Mouse (Mus musculus) thymus, postnatal 10 days (tissue): ENCODE data around the gene 2700049A03Rik.

Experiments
- DNase-seq, 2 experiments: peaks; one replicate each; pipeline ENCODE4 v3.0.0; 2021; ENCODE audit warnings: low spot score in 2 of 2

2700049A03Rik gene

DNA sequence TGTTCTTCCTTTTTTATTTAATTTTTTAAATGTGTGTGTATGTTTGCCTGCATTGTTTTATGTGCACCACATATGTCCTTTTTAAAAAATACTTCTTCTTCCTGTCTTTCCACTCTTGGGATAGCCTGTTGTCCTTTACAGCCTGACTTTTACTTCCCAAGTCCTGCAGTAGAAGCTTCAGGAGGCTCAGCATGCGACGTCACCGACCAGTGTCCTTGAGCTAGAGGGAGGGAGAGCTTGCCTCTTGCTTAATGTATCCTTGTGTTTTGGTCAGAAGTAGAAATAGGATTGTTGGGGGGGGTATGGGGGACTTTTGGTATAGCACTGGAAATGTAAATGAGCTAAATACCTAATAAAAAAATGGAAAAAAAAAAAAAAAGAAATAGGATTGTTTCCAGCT is 47.1 kb downstream of the 2700049A03Rik start:
- DNase-seq: no peak

- no peak for DNase-seq
Observed at GRCm38 (mm10) chr12:71184396-71184795, 47.7 kb downstream of the 2700049A03Rik start.

DNA sequence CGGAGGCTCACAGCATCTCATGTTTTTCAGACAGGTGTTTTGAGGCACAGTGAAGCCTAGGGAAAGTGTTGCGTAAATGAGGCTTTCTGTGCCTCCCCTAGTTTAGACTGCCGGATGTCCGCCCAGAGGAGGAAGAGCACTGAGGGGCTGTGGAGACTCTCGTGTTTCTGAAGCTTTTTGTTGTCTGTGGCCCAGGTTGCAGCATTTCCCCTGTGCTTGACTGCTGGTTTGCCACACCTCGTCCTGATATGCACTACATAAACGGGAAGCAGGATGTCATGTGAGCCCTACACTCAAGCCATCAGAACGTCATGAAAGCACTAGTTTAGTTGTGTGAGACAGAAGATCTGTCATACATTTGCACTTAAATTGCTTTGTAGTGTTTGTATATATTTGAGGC is 56.1 kb downstream of the 2700049A03Rik start:
- DNase-seq: no peak

GRCm38 (mm10) chr12:71197671-71198070 is 61.0 kb downstream of the 2700049A03Rik start:
- DNase-seq: peak in 1 of 2 experiments; percentile 26

DNA sequence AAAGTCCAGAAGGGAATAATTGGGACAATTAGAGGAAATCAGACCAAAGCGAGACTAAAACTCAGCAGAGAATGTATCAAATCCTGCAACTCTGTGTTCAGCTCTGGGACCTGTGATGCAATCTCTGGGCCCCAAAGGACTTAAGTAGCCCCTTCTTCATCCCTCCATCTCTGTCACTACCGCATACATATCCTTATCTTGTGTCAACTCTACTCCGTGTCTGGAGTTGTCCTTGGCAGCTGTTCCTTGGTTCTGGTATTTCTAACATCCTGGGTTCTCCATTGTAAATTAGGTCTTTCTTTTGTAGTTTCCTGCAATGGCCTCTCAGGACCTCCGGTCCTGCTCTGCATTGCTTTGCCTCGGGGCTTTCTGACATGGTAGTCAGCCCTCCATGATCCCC is 65.1 kb downstream of the 2700049A03Rik start:
- no peak for DNase-seq

DNA sequence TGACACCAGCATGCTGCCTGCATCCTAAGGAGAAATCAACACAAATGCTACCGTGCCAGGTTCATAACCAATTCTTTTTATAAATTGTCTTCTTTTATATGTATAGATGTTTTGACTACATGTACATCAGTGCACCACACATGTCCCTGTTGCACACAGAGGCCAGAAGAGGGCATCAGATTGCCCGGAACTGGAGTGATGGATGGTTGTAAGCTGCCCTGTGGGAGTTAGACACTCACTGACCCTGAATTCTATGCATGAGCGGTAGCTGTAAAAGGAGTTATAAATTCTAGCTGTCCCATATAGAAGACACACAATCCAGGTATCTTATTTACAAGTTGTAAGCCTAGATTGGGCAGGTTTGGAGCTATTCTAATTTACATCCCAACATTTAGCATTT is 67.7 kb downstream of the 2700049A03Rik start:
- no peak for DNase-seq

DNA sequence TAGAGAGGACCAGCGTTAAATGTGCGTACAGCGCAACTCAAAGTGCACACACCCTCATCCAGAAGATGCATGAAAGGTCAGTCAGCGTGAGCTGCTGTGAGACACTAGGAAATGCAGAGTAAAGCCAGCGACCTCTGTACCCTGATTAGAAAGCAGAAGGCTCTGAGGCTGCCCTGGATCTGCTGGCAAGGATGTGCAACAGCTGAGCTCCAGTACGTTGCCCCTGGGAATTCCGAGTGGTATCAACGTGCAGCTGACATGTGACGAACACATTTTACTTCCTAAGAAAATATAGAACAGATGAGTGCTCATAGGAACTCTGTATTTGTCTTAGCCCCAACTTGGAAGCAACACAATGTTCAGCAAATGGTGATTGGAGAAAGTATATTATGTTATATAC is 80.5 kb downstream of the 2700049A03Rik start:
- DNase-seq: no peak

- no peak for DNase-seq
Observed at GRCm38 (mm10) chr12:71217866-71218522, 81.3 kb downstream of the 2700049A03Rik start.

DNA sequence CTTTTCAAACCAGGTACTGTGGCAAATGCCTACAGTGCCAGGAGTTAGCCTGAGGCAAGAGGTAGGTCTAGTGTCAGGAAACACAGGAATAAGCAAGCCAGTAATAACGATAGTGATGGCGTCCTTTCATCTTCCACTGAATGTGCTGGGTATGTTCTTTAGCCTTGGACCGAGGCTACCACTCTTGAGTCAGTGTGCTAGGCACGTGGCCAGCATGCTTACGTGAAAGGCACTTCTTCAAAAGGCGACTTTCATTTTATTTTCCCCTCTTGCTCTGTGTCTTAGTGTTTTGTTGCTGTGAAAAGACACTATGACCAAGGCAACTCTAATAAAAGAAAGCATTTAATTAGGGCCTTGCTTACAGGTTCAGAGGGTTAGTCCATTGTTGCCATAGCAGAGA is 86.1 kb downstream of the 2700049A03Rik start:
- no peak for DNase-seq

- DNase-seq: no peak
Observed at GRCm38 (mm10) chr12:71227769-71228168, 91.1 kb downstream of the 2700049A03Rik start.

DNA sequence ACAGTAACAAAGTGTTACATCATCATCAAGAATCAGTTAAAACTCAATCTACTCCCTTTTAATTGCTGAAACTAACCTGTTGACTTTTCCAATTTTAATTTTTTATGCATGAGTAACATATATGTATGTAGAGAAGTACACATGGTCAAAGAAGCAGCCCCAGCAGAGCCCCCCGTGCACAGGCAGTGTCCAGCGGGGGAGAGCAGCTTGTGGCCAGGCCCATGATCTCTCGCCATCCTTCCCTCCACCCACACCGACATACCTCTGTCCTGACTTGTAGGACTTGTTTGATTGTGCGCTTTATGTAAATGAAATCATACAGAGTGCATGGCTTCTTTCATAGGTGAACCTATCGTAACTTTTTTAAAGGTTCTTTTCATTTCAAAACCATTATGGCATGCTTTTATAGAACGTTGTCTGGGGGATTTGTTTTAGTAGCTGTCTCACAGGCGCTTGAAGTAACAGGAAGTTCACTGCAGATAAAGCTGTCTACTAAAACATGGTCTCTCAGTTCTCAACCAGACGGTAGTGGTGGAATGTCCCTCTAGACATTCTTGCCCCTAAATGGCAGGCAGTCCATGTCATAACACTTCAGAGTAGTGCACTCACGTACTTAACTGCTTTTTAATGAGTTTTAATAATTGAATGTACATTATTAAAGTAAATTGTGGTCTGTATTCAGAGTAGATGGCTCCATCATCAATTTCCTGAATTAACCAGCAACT is 92.4 kb downstream of the 2700049A03Rik start:
- no peak for DNase-seq

GRCm38 (mm10) chr12:71231561-71231960 is 94.9 kb downstream of the 2700049A03Rik start:
- peak; percentile 20 to 29 for DNase-seq

DNA sequence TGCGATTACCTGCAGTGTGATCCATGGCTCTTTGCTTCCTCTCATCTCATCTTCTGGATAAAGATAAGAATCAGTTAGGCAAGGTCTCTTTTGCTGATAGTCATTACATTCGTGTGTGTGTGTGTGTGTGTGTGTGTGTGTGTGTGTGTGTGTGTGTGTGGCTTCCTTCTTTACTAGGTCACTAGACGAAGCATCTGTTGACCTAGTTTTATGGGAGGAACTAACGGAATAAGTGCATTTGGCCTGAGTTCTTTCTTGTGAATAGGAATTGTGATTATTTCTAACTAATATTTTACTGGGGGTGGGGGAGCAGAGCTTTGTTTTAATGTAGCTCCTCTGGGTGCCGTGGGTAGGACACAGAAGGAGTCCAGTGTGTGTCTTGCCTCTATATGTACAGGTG is 96.8 kb downstream of the 2700049A03Rik start:
- peak in 1 of 2 experiments; percentile 43 for DNase-seq

DNA sequence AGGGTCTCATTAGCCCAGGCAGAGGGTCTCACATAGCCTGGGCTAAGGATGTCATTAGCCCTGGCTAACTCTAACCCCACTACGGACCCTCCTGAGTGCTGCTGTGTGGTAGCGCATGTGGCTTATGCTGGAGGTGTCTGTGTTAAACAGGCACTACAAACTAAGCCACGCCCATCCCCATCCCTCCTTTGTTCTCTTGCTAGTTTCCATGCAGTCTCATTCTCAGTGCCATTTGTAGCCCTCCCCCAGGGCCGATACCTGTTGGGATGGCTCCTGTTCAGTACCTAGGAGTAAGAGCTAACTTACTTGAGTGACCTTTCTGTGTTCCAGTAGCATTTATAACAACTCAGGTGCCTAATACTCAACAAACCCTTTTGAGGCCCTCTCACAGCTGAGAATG is 100.4 kb downstream of the 2700049A03Rik start:
- peak; percentile 54 to 69 for DNase-seq

- peak; percentile 49 to 58 for DNase-seq
Observed at GRCm38 (mm10) chr12:71242791-71243190, 106.1 kb downstream of the 2700049A03Rik start.

DNA sequence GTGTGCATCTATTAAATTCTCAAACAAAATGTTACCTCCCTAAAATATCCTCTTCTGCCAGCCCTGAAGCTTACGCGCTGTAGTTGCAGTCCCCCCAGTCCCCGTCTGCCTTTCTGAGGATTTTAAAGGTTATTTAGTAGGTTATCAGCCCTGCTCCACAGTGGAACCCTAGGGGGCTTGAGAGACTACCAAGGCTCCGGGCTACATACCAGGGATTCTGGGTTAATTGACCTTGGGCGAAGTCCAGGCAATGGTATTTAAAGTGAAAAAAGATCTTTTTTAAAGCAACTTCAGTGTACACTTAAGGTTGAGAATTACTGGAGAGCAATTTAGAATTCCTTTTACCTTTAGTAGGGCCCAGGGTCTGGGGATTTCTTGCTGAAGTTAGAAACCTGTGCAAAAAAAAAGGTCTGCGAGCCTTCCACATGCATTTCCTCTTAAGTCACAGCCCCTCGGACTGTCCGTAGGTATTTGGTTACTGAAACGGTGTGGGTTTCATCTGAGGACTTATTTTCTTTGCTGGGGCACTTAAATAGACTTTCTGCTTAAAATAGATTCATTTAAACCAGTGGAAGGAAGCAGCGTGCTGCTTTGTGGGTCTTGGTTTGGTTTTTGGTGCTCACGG is 108.2 kb downstream of the 2700049A03Rik start:
- no peak for DNase-seq

DNA sequence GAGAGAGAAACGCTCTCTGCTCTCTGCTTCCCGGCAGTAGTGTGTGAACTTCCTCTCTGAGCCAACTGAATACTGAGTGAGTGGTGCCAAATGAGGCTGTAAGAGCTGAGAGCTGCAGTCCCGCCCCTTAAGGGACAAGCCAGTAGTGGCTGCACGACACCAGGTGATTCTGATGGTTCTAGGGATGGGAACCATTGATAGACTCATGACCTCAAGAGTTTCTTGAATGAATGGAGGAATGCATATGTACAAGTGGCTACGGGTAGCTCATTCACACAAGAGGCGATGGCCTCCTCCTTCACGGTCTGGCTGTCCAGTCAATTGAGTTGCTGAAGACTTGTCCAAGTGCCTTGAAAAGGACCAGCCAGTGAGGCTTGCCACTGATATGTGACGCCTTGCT is 110.5 kb downstream of the 2700049A03Rik start:
- DNase-seq: no peak

DNA sequence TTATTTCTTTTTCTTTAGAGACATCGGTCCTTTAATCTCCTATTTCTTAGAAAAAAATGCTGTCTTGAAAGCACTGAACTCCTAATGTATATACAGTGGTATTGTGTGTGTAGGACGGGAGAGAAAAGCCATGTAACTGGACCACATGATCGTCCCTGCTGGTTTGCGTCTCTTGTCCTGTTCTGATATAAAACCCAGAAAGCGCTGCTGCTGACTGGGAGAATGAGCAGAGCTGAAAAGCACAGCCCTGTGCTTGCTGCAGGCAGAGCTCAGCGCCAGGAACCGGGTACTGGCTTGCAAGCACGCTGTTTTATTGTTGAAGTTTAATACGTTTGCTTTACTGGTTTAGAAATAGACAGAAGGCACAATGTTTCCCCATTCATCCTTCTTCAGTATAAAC is 112.7 kb downstream of the 2700049A03Rik start:
- DNase-seq: no peak

GRCm38 (mm10) chr12:71252509-71253167 is 116.0 kb downstream of the 2700049A03Rik start:
- DNase-seq: no peak

DNA sequence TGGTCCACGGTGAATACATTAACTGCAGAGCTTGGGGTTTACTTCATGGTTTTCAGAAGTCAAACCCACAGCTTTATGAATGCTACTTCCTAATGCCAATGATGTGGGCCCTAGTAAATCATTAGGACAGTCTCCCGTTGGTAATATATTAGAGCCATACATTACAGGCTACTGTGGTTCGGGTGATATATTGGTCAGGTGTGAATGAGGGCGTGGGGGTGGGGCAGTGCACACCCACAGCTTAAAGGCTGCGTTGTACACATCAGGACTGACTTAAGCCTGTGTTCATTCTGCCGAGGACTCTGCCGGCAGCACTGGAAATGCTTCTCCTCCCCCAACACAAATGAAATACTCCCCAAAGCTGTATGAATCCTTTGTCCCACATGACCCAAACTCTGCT is 118.1 kb downstream of the 2700049A03Rik start:
- DNase-seq: no peak

DNA sequence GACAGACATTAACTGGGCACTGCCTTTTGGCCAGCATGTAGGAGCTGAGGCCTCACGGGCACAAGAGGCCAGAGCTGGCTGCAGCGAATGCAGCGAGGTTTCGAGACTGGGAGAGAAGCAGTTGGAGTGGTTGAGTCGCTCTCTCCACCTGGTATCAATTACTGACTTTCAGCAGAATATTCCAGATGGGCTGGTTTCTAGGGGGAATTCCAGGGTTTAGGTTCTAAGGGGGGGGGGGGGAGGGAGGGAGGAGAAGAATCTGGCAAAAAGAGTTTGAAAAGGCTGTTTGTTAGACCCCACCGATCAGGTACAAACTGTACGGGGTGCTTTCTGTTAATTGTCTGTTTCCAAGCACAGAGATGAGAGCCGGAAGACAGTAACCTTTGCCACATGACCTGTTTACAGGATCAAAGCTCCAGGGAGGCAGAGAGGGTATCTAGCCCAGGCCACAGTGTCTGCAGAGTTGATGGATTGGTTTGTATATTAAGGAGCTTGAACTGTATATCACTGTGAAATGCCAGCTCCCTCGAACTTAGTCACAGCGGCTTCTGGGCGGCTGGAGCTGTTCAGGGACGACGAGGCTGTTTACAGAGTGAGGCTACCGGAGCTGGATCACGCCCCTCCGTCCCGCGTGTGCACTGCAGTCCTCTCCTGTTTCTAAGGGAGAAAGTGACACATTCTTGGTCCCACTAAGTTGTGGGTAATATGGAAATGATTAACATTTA is 121.7 kb downstream of the 2700049A03Rik start:
- DNase-seq: no peak

- no peak for DNase-seq
Observed at GRCm38 (mm10) chr12:71264211-71264610, 127.6 kb downstream of the 2700049A03Rik start.
